Mouse (Mus musculus) Patski (cell line): ENCODE results near the gene Ripply3. TPM values are rescaled to one million over a fixed set of nuclear protein-coding genes. Genes with fewer than 3 reads are reported as not detected.
"Not testable (repeated sequence)": the region's sequence is repeated elsewhere in the genome, so short reads cannot be mapped to it uniquely, and the experiment has no call there.

Experiments
- ATAC-seq: fragments of 100-300 bp; one replicate; pipeline ENCODE4 v1.8.0; 2021
- CTCF ChIA-PET: fragments of 350-600 bp; sonication (Branson Sonifier 250); formaldehyde crosslinking; loops from one replicate; lab custom pipeline; 2022; ENCODE audit warnings: inconsistent platforms; lab: Charles Lee
- POLR2A ChIA-PET: fragments of 350-600 bp; sonication (Branson Sonifier 250); formaldehyde crosslinking; loops from one replicate; lab custom pipeline; 2022; ENCODE audit warnings: antibody characterized with exemption, inconsistent platforms; lab: Charles Lee
- DNase-seq: peaks from one replicate; pipeline ENCODE4 v3.0.0-alpha.2; 2011; ENCODE audit warnings: low read depth, low spot score
- H3K27me3 ChIP-seq: fragments of 371-371 bp; one replicate; pipeline ENCODE4 v1.5.1; 2021
- CTCF ChIP-seq: fragments of 100-300 bp; IDR thresholded peaks from one replicate; pipeline ENCODE4 v1.5.1; 2021
- in situ Hi-C: fragments of 300-500 bp; cut with MboI; formaldehyde crosslinking; loops from 3 replicates; pipeline ENCODE4 v1.11.1; 2018; ENCODE audit warnings: low pct_unique_long_range_greater_than_20kb, mixed read lengths
- polyA plus RNA-seq: library from polyadenylated mRNA; unstranded; gene quantifications from one replicate; pipeline ENCODE4 v1.2.3, GENCODE M21; 2021

Gene Ripply3
- polyA plus RNA-seq, 1 experiment from 2014 or later = not detected

GRCm38 (mm10) chr16:94331233-94331885 lies 3.1 kb downstream of the Ripply3 start:
- peaks cover 5% of the 10 kb centered on the region for H3K27me3 ChIP-seq
- no peak for DNase-seq
- POLR2A ChIA-PET = interaction anchor here (0.7 kb wide), 1 partner anchor 312 kb away, joined by 4 read pairs; no protein-coding TSS in a partner anchor
- in situ Hi-C loops = no loop called here
- no peak for ATAC-seq
- CTCF ChIA-PET = interaction anchor here (0.7 to 1.5 kb wide), 4 partner anchors 11 to 38 kb away, joined by 3 to 5 read pairs (median 4); partner anchors contain the start of gene Ttc3
- TF ChIP-seq CTCF = no peak

GRCm38 (mm10) chr16:94331886-94332252 lies 3.6 kb downstream of the Ripply3 start:
- H3K27me3 ChIP-seq = peaks cover 5% of the 10 kb centered on the region
- ATAC-seq (no peak), DNase-seq (no peak)
- ChIA-PET POLR2A (interaction anchor here (0.7 kb wide), 1 partner anchor 313 kb away, joined by 4 read pairs; no protein-coding TSS in a partner anchor), CTCF (interaction anchor here (1.2 to 1.5 kb wide), 4 partner anchors 18 to 51 kb away, joined by 3 to 5 read pairs (median 3); partner anchors contain the start of gene Ttc3)
- in situ Hi-C loops = no loop called here
- TF ChIP-seq CTCF = peak; percentile 89

GRCm38 (mm10) chr16:94335656-94336055 lies 7.4 kb downstream of the Ripply3 start:
- ATAC-seq (no peak), DNase-seq (no peak)
- no peak for TF ChIP-seq CTCF
- in situ Hi-C loops = no loop called here
- no peaks in the 10 kb centered on the region for H3K27me3 ChIP-seq
- CTCF ChIA-PET = interaction anchor here (1.1 kb wide), 1 partner anchor 15 kb away, joined by 3 read pairs; no protein-coding TSS in a partner anchor
- POLR2A ChIA-PET = interaction anchor here (0.7 kb wide), 1 partner anchor 138 kb away, joined by 3 read pairs; no protein-coding TSS in a partner anchor

- POLR2A ChIA-PET, DNase-seq, ATAC-seq, in situ Hi-C loops, H3K27me3 ChIP-seq: not testable (repeated sequence)
- CTCF ChIA-PET = interaction anchor here (1.5 kb wide), 1 partner anchor 10 kb away, joined by 3 read pairs; no protein-coding TSS in a partner anchor
Measured at GRCm38 (mm10) chr16:94339164-94340160, 11.2 kb downstream of the Ripply3 start.

- POLR2A ChIA-PET = no interaction called here
- no peak for DNase-seq
- TF ChIP-seq CTCF = no peak
- in situ Hi-C loops = no loop called here
- no peak for ATAC-seq
- no peaks in the 10 kb centered on the region for H3K27me3 ChIP-seq
- CTCF ChIA-PET = interaction anchor here (1.2 to 1.3 kb wide), 2 partner anchors 16 to 27 kb away, joined by 3 read pairs; no protein-coding TSS in a partner anchor
Measured at GRCm38 (mm10) chr16:94345733-94346132, 17.5 kb downstream of the Ripply3 start.

GRCm38 (mm10) chr16:94347080-94347731 lies 19.0 kb downstream of the Ripply3 start:
- no peak for ATAC-seq
- TF ChIP-seq CTCF = no peak
- POLR2A ChIA-PET = no interaction called here
- no peak for DNase-seq
- in situ Hi-C loops = no loop called here
- no peaks in the 10 kb centered on the region for H3K27me3 ChIP-seq
- CTCF ChIA-PET = interaction anchor here (0.8 kb wide), 1 partner anchor 409 kb away, joined by 3 read pairs; no protein-coding TSS in a partner anchor

GRCm38 (mm10) chr16:94348779-94349178 lies 20.6 kb downstream of the Ripply3 start:
- ATAC-seq (no peak), DNase-seq (no peak)
- H3K27me3 ChIP-seq = no peaks in the 10 kb centered on the region
- no peak for TF ChIP-seq CTCF
- ChIA-PET CTCF (interaction anchor here (1.5 kb wide), 1 partner anchor 34 kb away, joined by 7 read pairs; the partner anchor contains the start of gene Hlcs), POLR2A (interaction anchor here (0.6 to 1.6 kb wide), 2 partner anchors 23 to 234 kb away, joined by 3 to 5 read pairs; partner anchors contain the start of gene Pigp)
- in situ Hi-C loops = no loop called here

- no peaks in the 10 kb centered on the region for H3K27me3 ChIP-seq
- in situ Hi-C loops = no loop called here
- ATAC-seq = peak; percentile 78
- ChIA-PET CTCF (interaction anchor here (0.9 to 1.6 kb wide), 3 partner anchors 11 to 35 kb away, joined by 3 to 7 read pairs (median 4); partner anchors contain the start of gene Hlcs), POLR2A (interaction anchor here (0.5 to 1.6 kb wide), 4 partner anchors 19 to 315 kb away, joined by 3 to 5 read pairs (median 4); partner anchors contain the start of gene Pigp)
- no peak for TF ChIP-seq CTCF
- no peak for DNase-seq
Measured at GRCm38 (mm10) chr16:94349588-94350286, 21.5 kb downstream of the Ripply3 start.

- CTCF ChIA-PET = interaction anchor here (0.8 to 1.6 kb wide), 5 partner anchors 10 to 36 kb away, joined by 3 to 7 read pairs (median 3); partner anchors contain the start of gene Hlcs
- H3K27me3 ChIP-seq = no peaks in the 10 kb centered on the region
- no peak for DNase-seq
- in situ Hi-C loops = no loop called here
- POLR2A ChIA-PET = interaction anchor here (0.5 to 1.6 kb wide), 4 partner anchors 19 to 316 kb away, joined by 3 to 5 read pairs (median 4); partner anchors contain the start of gene Pigp
- ATAC-seq = peak; percentile 21
- TF ChIP-seq CTCF = no peak
Measured at GRCm38 (mm10) chr16:94350287-94350677, 22.1 kb downstream of the Ripply3 start.
